Mouse (Mus musculus) cerebellum, adult 11 months (tissue): ENCODE results near the gene Erbb4.
A peak's percentile ranks its signal among the peaks of the same experiment; 100 is the strongest.

ENCODE experiments used
- DNase-seq: peaks from one replicate; pipeline ENCODE4 v3.0.0; 2022

Gene Erbb4

GRCm38 (mm10) chr1:69107485-69108158 lies at the start of gene Erbb4:
Erbb4 (minus strand) TSS chr1:69108059.
- peak; percentile 25 for DNase-seq

GRCm38 (mm10) chr1:69157346-69157745 lies 49.5 kb upstream of the Erbb4 start:
- DNase-seq: no peak

GRCm38 (mm10) chr1:69141341-69141740 lies 33.5 kb upstream of the Erbb4 start:
- DNase-seq: no peak

GRCm38 (mm10) chr1:69139519-69139868 lies 31.6 kb upstream of the Erbb4 start:
- DNase-seq: no peak

GRCm38 (mm10) chr1:69138856-69139518 lies 31.1 kb upstream of the Erbb4 start:
- DNase-seq: peak; percentile 32

GRCm38 (mm10) chr1:69124147-69124848 lies 16.4 kb upstream of the Erbb4 start:
- no peak for DNase-seq

- DNase-seq: no peak
These were observed 10.5 kb upstream of the Erbb4 start for GRCm38 (mm10) chr1:69118249-69118938.

- DNase-seq: peak; percentile 61
These were observed 483 bp upstream of the Erbb4 start for GRCm38 (mm10) chr1:69108159-69108925.

- peak; percentile 48 for DNase-seq
These were observed 860 bp downstream of the Erbb4 start for GRCm38 (mm10) chr1:69106937-69107461.

- DNase-seq: peak; percentile 27
These were observed 1.5 kb downstream of the Erbb4 start for GRCm38 (mm10) chr1:69106322-69106761.

- DNase-seq: peak; percentile 28
These were observed 2.2 kb downstream of the Erbb4 start for GRCm38 (mm10) chr1:69105493-69106321.

- DNase-seq: peak; percentile 9
These were observed 2.8 kb downstream of the Erbb4 start for GRCm38 (mm10) chr1:69105096-69105492.

- no peak for DNase-seq
These were observed 4.6 kb downstream of the Erbb4 start for GRCm38 (mm10) chr1:69103211-69103706.

GRCm38 (mm10) chr1:69101670-69102069 lies 6.2 kb downstream of the Erbb4 start:
- no peak for DNase-seq

- DNase-seq: no peak
These were observed 14.8 kb downstream of the Erbb4 start for GRCm38 (mm10) chr1:69093052-69093451.

GRCm38 (mm10) chr1:69089331-69089730 lies 18.5 kb downstream of the Erbb4 start:
- DNase-seq: no peak

- no peak for DNase-seq
These were observed 22.1 kb downstream of the Erbb4 start for GRCm38 (mm10) chr1:69085753-69086152.

GRCm38 (mm10) chr1:69048918-69049317 lies 58.9 kb downstream of the Erbb4 start:
- no peak for DNase-seq

GRCm38 (mm10) chr1:69046228-69046978 lies 61.5 kb downstream of the Erbb4 start:
- DNase-seq: no peak

- DNase-seq: no peak
These were observed 80.0 kb downstream of the Erbb4 start for GRCm38 (mm10) chr1:69027816-69028215.
